Mouse (Mus musculus) WW6 (cell line): Measurements from ENCODE around the gene Wnt3a.

Experiments
- DNase-seq: peaks from one replicate; pipeline ENCODE4 v3.0.0-alpha.2; 2013; ENCODE audit warnings: low read depth, low spot score

Wnt3a gene

GRCm38 (mm10) chr11:59290702-59291303 lies at the start of gene Wnt3a:
Gene Wnt3a, minus strand, starts transcription at chr11:59290752.
- DNase-seq = no peak

DNA sequence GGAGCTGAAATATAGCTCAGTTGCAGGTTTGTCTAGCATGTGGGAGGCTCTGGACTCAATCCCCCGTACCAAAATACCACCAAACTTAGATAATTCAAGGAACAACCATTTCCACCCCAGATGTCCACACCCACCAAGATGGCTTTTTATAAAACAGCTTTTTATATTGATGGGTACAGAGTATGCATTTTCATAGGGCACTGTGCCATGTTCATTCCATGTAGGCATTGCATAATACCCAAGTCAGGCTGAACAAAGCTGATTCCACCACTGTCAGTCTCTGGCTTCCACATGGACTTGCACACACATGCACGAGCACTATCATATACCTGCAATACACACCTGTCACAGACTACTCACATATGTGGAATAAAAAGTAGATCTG lies 48.2 kb upstream of the Wnt3a start:
- no peak for DNase-seq

DNA sequence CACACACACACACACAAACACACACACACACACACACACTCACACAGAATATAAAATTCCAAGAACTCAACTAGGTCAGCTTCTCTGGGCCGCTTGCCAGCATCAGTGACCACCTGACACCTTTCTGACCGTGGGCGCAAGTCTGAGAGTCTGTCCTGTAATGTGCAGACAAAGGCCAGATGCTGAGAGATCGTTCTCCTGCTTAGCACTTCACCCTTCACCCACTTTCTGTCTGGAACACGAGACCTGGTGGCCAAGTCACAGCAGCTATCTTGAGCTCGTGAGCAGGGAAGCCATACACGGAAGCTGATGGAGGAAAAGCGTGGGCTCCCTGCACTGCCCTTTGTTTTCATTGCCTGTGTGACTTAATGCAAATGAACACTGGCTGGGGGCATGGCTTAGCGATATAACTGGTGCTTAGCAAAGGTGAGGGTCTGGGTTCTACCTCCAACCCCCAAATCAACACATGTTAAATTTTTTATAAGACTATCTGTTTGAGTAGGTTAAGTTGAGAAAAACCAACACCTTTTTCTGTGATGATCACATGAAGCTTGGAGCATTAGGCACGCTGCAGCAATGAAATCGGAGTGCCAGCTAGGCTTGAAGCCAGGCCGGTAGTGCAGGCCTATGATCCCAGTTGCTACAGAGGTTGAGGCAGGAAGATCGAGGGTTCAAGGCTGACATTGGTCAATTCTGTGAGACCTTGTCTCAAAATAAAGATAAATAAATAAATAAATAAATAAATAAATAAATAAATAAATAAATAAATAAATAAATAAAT lies 47.6 kb upstream of the Wnt3a start:
- no peak for DNase-seq

DNA sequence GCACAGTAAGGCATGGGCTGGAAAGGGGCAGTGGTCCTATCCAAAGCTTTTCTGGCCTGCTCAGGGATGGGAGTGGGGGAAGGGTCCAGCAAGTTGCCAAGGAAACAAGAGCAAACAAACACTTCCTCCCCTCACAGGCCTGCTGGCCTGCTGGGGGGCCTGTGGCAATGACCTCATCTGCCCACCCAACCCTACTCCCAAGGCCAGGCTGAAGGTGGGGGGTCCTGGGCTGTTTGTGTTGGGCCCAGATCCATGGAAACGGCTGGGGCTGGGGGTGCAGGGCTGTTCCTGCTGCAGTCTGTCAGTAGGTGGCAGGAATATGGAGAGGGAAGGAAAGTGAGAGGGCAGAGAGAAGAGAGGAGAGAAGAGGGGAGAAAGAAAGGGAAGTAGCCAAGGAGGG lies 45.8 kb upstream of the Wnt3a start:
- DNase-seq = no peak

- DNase-seq = no peak
Observed at GRCm38 (mm10) chr11:59335942-59336341, 45.4 kb upstream of the Wnt3a start.

- no peak for DNase-seq
Observed at GRCm38 (mm10) chr11:59335150-59335549, 44.6 kb upstream of the Wnt3a start.

DNA sequence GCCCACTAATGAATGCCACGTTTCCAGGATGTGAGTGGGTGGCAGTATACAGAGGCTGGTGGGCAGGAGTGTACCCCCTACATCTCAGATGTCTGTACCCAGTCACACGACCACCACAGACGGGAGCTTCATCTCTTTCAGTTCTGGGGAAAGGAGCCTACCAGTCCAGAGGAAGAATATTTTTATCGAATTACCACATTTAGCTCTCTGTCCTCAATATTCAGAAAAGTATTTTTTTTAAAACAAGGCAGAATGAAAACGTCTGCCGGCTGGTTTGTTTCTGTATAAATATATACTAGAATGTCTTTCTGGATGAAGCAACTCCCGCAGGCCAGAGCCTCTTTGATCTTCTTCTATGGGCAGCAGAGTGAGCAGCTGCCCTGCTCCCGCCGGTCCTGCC lies 42.4 kb upstream of the Wnt3a start:
- no peak for DNase-seq

DNA sequence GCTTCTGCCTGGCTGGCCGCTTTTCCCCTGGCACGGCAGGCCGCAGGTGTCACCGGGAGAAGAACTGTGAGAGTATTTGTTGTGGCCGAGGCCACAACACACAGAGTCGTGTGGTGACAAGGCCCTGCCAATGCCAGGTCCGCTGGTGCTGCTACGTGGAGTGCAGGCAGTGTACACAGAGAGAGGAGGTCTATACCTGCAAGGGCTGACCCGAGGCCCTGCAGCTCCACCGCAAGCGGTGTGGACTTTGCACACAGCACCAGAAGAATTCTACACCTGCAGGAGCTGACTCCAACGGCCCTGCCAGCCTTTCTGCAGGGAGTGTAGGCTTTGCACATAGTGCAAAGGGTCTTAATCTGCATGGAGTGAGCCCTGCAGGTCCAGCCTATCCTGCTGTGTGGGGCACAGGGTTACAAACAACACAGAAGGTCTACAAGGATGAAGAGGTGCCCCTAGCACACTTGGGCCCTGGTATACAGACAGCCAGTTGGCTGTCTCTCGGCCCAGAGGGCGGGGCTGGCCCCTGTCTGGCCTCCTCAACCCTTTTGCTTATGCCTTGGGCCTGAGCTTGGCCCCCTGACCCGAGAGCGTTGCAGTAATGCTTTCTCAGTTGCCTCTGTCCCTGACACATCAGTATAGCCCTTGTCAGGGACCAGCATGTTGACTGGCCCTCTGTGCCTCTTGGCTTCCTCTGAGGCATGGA lies 40.8 kb upstream of the Wnt3a start:
- no peak for DNase-seq

GRCm38 (mm10) chr11:59330560-59330959 lies 40.0 kb upstream of the Wnt3a start:
- peak; percentile 65 for DNase-seq

DNA sequence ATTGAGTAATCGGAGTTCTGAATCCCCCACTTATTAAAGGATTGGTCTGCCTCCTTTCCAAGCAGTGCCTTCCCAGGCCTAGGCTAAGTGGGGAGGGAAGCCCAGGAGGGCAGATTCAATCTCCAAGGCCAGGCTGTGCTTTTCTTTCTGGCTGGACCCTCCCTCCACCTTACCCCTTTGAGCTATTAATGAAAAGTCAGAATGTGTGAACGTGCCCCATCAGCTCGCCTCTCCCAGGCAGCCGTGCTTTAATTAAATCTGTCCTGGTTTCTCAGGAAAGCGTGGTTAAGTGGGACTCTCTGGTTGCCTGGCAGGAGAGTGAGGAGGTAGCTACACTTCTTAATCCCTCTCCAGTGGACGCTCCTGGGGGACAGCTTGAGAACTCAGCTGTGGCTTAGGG lies 39.1 kb upstream of the Wnt3a start:
- DNase-seq = no peak

GRCm38 (mm10) chr11:59327625-59328024 lies 37.1 kb upstream of the Wnt3a start:
- DNase-seq = no peak

DNA sequence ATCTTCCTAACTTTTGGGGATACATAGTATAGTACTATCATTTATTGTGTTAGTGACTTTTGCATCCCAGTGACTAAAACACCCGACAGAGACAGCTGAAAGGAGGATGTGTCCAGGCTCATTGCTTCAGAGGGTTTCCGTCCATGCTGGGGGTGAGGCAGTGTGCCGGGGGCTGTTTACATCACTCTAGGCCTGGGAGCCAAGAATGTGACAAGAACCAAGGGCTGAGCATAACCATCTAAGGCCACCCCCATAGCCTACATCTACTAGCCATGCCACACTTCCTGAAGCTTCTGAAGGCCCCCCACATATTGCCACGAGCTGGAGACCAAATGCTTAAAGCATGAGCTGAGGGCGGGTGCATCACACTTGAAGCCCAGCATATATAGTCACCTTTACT lies 34.2 kb upstream of the Wnt3a start:
- DNase-seq = no peak

DNA sequence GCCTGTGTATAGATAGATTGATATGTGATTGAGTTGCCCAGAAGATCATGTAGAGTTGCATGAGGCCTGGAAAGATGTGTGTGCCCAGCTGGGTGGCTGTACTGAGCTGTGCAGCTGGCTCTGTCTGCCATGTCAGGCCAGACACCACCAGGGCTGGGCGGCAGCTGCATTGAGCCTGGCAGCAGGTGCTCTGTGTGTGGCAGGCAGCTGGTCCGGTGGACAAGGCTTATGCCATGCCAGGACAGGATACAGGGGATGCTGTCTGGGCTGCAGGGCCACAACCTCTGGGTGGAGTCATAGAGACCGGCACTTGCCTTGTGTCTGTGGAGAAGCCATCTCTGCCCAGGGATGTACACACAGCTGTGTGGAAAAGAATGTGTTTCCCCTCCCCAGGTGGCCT lies 32.4 kb upstream of the Wnt3a start:
- DNase-seq = no peak

GRCm38 (mm10) chr11:59316517-59316916 lies 26.0 kb upstream of the Wnt3a start:
- no peak for DNase-seq

- no peak for DNase-seq
Observed at GRCm38 (mm10) chr11:59313944-59314343, 23.4 kb upstream of the Wnt3a start.

GRCm38 (mm10) chr11:59313029-59313811 lies 22.7 kb upstream of the Wnt3a start:
- DNase-seq = no peak

- DNase-seq = no peak
Observed at GRCm38 (mm10) chr11:59312501-59312900, 21.9 kb upstream of the Wnt3a start.

DNA sequence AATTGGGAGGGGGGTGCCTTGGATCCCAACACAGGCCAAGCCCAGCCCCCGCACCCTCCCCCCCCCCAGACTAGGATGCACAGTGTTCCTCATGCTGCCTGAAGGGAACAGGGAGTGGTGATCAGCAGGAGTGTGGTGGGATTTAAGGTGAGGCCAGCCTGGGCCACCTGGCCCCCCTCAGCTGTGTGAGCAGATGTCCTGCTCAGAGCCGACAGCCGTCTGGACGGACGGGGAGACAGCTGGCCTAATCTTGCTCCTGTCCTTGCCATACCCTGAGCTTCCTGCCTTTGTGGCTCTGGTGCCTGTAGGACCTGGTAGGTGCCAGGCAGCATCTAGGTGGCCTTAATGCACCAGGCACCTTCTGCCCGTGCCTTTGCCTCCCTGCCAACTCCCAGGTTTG lies 21.5 kb upstream of the Wnt3a start:
- no peak for DNase-seq

- DNase-seq = no peak
Observed at GRCm38 (mm10) chr11:59309976-59310375, 19.4 kb upstream of the Wnt3a start.

GRCm38 (mm10) chr11:59309106-59309805 lies 18.7 kb upstream of the Wnt3a start:
- no peak for DNase-seq

DNA sequence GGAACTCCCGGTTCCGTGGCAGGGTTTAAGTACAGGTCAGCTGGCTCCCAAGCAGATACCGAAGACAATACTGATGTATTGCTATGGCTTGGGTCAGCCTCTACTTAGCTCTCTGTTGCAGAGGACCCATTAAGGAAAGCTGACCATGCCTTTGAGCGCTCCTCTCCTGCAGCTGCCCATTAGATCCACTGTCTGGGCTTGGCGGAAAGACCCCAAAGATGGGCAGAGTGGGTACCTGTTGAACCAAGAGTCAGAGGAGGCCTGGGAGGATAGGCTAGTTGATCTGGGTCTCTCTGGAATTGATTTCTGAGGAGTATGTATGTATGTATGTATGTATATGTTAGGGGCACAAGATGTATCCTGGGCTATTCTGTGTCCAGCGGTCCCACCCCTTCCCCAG lies 18.1 kb upstream of the Wnt3a start:
- no peak for DNase-seq

DNA sequence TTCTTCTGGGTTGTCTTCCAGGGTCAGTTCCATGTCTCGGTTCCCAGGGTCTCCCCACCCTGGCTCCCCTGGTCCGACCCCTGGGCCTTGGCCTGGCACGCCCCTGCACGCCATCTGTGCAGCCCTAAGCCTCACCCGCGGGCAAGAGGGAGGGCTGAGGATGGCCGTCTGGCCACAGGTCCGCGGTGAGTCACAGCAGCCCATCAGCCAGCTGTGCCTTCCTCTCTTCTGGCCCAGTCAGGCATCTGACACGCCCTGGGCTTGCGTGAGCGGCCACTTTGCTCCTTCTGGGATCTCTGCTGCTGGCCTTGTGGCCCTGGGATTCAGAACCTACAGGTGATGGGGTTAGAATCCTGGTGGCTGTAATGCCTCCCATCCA lies 17.6 kb upstream of the Wnt3a start:
- DNase-seq = no peak
